Mouse (Mus musculus) brown adipose tissue, adult 24 weeks (tissue): ENCODE results near the gene Galns. TPM values are rescaled to one million over a fixed set of nuclear protein-coding genes. Genes with fewer than 3 reads are reported as not detected.

Source experiments
- H3K27ac ChIP-seq: fragments of 200-500 bp; replicated peaks from 2 replicates; pipeline ENCODE4 v1.5.1; 2012; ENCODE audit warnings: low read depth, mild to moderate bottlenecking, low read length
- H3K4me1 ChIP-seq: fragments of 200-500 bp; 2 replicates; pipeline ENCODE4 v1.6.1; 2012; ENCODE audit warnings: low read length, mixed read lengths; ENCODE audit not compliant: control insufficient read depth, insufficient read depth, insufficient read length
- H3K4me3 ChIP-seq: fragments of 200-500 bp; 2 replicates; pipeline ENCODE4 v1.5.1; 2012; ENCODE audit warnings: low read depth, mild to moderate bottlenecking, low read length, moderate library complexity; ENCODE audit not compliant: insufficient read depth
- polyA plus RNA-seq: library from polyadenylated mRNA; stranded (reverse); fragments of >200 nt; gene quantifications from 2 replicates; pipeline ENCODE4 v1.2.4, GENCODE M21; 2012; ENCODE audit not compliant: missing spikeins, insufficient read depth, insufficient read length

Gene Galns
- polyA plus RNA-seq, 1 experiment: 1.9 TPM

DNA sequence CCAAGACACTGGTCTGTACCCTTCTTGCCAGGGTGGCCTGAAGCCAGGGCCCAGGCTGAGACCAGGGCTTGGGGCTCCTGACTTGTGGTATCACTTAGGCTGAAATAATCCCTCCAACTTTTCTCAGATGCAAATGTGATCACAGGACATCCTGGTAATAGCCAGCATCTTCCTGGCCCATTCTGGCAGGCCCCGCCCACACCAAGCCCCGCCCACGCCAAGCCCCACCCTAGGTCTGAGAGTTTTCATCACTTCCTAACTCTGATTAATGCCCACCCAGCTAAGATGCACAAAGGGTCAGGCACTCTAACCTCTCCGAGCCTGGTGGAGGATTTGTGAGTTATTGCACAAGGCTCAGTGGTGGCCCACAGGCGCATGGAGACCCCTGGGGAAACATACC is 9.2 kb upstream of the Galns start:
- H3K4me1 ChIP-seq: no peaks in the 10 kb centered on the region
- no peak overlapping the region for H3K27ac ChIP-seq
- H3K4me3 ChIP-seq: no peak overlapping the region

DNA sequence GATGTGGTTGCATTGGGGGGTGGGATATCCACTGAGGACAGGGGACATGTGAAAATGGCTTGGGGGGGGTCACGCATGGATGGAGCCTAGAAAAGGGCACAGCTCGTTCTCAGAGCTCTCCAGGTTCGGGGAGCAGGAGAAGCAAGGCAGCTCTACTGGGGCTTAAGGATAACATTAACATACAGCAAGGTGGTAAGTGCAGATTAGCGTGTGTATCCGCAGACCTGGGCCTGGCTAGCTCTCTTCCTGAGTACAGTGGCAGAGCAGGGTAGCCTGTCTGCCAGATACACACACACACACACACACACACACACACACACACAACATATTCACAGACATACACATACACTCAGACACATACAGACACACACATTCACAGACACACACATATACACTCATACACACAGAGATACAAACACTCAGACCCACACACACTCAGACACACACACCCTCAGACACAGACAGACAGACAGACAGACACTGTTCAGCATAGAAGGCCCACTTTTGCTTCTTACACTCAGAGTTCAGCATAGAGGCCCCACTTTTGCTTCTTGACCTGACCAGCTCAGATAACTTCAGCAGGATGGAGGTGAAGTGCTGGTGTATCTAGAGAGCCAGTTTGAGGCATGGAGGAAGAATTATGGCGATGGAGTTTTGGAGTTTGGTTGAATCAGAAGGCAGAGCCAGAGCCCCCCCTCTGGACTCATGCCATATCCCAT is 7.6 kb upstream of the Galns start:
- Histone ChIP-seq H3K4me3 (no peak overlapping the region), H3K4me1 (no peaks in the 10 kb centered on the region), H3K27ac (no peak overlapping the region)

DNA sequence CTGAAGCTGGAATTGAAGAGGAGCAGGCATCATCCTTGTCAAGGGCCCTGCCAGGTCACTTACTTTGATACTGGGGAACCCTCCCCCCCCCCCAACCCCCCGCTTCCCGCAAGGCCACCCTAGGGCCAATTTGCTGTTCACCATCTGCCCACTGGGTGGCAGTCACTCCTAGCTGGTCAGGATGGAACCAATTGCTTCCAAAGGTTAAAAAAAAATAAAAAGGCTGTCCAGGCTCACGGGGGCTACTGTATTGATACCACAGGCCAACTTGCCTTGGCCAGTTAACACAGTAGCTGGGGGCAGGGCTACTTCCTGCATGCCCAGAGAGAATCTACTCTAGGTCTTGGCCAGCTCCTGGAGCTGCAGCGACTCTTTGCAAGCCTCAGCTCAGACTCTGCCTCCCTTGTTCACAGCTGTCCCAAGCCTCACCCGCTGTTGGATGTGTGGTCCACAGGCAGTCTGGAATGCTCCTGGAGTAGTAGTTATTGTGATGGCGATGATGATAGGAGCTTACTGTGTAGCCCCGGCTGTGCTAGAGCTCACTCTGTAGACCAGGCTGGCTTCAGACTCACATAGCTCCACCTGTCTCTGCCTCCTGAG is 6.8 kb upstream of the Galns start:
- Histone ChIP-seq H3K4me3 (no peak overlapping the region), H3K27ac (no peak overlapping the region), H3K4me1 (no peaks in the 10 kb centered on the region)

DNA sequence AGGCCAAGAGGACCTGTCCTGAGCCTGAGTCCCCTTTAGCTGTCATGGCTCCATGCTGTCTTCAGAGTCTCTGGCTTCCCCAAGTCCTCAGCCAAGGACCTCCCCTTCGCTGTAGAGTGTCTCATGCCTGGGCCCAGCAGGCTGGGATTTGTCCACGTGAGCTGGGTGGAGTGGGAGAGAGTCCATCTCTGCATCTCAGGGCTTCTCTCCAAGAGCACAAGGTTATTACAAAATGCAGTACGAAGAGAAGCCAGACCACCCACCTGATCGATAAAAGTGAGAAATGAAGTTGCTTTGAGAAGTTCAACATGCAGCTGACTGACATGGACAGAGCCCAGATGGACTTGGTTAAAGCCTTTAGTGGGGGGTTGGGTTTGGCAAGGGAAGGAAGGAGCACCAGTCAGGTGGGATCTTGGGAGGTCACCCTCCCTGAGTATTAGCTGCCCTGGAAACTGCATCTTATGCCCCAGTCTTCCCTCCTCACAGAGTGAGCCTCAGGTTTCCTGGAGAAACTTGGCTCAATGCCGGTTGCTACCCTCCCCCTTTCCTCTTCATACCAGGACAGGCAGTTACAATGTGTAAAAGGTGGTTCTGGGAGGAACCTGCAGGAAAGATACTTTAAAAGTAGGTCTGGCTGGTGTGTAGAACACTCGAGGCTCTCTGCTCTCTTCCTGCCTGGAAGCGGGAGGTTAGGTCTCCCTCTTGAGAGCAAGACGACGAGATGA is 5.1 kb upstream of the Galns start:
- Histone ChIP-seq H3K27ac (no peak overlapping the region), H3K4me3 (no peak overlapping the region), H3K4me1 (peaks cover 5% of the 10 kb centered on the region; the same call in 1 of the 2 replicates)

DNA sequence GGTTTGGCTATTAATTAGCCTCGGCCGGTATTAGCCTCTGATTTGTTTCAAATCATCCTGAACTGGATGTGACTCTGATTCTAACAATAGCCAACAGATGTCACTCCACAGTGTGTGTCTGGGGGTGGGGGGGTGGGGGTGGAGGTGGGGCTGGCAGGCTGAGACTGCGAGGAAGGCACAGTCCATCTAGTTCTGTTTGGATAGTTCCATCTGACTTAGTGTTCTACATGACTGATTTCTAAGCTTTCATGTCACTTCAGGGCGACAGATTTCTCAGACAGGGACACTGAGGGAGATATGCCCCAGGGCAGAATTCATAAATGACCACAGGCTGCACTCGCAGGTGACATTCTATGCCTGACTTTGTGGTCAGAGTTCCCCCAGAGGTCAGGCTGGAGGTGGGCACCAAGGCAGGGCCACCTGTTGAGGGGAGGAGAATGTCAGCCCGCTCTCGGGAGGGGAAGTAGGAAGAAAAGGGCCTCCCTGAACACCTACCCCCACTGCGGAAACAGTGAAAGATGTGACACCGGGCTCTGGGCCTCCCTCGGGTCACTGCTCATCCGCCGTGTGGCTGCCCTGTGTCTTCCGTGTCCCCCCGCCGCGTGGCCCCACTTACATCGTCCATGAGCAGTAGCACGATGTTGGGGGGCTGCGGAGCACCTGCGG is 518 bp downstream of the Galns start:
- Histone ChIP-seq H3K4me3 (peak overlapping the region; percentile 70), H3K27ac (peak overlapping the region; percentile 33; the same call in 1 of the 2 replicates)

DNA sequence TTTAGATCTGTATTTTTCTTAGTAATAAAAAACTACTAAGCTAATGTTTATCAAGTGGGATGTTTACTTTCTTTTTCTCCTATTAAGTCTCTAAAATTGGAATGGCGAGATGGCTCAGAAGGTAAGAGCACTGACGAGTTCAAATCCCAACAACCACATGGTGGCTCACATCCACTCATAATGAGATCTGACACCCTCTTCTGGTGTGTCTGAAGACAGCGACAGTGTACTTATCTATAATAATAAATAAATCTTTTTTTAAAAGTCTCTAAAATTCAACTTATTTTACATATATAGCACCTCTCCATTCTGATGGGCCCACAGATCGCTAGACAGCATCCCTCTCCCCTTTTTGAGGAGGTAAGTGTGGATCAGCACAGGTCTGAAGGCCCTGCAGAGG is 1.1 kb downstream of the Galns start:
- H3K4me1 ChIP-seq: peaks cover 7% of the 10 kb centered on the region; the same call in 1 of the 2 replicates
- H3K27ac ChIP-seq: no peak overlapping the region
- no peak overlapping the region for H3K4me3 ChIP-seq

More for the DNA sequence above, 518 bp downstream of the Galns start:
- peaks cover 7% of the 10 kb centered on the region; the same call in 1 of the 2 replicates for H3K4me1 ChIP-seq

DNA sequence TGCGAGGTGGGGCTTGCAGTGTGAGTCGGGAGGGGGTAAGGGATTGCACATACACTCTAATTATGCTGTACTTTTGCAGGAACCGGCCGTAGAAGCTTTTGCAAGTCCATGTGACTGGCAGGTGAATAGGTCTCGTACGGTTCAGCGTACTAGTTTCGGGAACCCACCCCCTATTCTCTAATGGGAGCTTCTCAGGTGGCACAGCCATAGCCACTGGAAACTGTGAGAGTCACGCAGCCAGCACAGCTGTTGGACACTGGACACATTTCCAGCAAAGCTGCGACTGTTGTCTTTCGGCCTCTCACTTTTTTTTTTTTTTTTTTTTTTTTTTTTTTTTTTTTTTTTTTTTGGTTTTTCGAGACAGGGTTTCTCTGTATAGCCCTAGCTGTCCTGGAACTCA is 4.5 kb downstream of the Galns start:
- Histone ChIP-seq H3K4me3 (no peak overlapping the region), H3K4me1 (0 out of 2 replicates have a peak, but pooled peaks cover 2% of the 10 kb centered on the region), H3K27ac (no peak overlapping the region)

DNA sequence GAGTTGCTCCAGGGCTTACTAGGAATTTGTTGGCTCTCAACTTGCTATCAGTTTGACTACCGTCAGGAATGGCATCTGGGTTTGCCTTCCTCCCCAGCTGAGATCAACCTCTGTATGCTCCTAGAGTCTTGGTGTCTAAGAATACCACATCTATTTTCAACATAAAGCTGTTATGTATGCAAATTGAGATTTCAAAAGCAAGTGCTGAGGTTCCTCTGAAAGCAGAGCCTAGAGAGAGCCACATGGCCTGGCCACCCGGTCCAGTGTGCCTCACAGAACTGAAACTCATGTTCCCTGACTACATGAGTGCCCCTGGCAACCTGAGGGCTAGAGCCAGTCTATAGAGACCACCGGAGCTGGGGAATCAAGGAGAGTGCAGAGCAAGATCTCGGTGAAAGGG is 5.9 kb downstream of the Galns start:
- H3K27ac ChIP-seq: no peak overlapping the region
- no peaks in the 10 kb centered on the region for H3K4me1 ChIP-seq
- no peak overlapping the region for H3K4me3 ChIP-seq

DNA sequence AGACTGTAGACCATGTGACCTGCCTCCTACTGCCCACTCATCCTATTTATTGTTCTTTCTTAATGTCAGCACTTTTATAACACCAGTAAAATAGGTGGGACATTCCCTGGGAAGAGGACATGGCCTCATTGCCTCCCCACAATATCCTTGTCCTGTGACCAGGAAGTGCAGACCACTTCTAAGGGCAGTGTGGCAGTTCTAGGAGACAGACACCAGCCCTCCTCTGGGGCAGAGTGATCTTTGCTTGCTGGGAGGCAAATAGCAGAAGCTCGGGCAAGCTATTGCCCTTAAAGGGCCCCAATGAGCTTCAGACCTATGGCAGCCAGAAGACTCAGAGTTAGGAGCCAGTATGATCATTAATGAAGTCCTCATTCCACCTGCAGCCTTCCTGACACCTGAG is 6.6 kb downstream of the Galns start:
- Histone ChIP-seq H3K4me1 (no peaks in the 10 kb centered on the region), H3K4me3 (no peak overlapping the region), H3K27ac (no peak overlapping the region)

DNA sequence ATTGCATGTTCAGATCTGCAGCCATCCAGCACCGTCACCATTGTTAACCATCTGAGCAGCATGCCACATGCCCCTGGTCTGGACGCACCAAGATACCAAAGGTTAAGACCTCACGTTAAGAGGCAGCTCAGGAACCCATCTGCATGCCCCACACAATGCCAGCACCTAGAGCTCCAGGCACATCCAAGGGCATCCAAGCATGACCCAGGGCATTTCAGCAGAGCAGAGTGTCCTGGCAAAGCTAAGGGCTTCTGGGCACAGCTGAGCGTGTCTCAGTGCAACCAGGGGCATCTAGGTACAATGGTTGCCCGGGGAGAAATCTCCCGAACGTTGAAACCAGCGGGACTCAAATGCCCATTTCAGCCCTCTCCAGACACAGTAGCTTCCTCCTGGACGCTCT is 10.6 kb downstream of the Galns start:
- H3K4me3 ChIP-seq: no peak overlapping the region

DNA sequence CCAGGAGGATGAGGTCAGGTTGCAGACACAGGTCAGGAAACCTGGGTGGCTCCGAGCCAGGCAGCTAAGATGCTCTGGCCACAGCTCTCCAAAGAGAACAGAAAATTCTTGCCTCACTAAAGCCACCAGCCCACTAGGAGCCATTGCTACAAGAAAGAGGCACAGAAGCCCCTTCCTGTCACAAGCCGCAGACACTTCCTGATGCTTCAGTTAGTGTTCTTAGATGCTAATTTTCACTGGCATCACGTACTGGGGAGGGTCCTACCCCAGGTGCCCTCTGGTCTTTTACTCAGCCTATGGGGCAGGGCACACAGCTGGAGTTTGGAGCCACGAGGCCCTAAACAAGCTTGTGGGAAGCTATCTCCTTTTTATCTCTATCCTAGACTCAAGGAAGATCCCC is 15.2 kb downstream of the Galns start:
- H3K4me1 ChIP-seq: no peaks in the 10 kb centered on the region
- no peak overlapping the region for H3K27ac ChIP-seq
- H3K4me3 ChIP-seq: no peak overlapping the region

More for the DNA sequence above, 10.6 kb downstream of the Galns start:
- H3K4me1 ChIP-seq: no peaks in the 10 kb centered on the region
- no peak overlapping the region for H3K27ac ChIP-seq

DNA sequence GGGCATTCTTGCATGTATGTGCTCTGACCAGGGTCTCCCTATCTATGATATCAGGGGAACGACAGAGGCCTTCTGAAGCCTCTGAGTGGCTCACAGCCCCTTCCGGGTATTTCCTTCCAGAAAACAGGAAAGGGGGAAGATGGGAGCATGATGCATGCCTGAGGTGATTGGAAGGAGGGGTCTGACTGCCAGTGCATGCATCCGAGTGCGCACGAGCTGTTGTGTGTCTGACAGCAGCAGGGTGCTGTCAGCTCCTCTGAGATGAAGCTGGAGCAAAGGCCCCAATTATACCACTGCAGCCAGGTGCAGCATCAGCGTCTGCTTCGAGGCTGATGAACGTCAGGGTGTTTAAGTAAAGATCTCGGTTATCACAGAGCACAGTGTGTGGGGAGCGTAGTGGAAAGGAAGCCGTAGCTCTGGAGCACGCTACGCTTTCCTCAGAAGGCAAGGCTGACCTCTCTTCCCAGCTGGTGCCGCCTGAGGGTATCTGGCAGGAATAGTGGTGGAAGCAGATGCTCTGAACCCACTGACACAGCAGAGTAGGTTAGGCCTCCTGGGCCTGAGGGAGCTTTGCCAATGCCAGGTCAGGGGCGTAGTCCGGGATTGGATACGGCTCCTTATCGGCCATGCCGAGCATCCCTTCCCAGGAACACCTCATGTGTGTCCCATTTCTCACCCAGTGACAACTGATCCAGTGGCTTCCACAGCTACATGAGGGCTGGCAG is 17.3 kb downstream of the Galns start:
- Histone ChIP-seq H3K4me1 (no peaks in the 10 kb centered on the region), H3K27ac (no peak overlapping the region), H3K4me3 (no peak overlapping the region)

DNA sequence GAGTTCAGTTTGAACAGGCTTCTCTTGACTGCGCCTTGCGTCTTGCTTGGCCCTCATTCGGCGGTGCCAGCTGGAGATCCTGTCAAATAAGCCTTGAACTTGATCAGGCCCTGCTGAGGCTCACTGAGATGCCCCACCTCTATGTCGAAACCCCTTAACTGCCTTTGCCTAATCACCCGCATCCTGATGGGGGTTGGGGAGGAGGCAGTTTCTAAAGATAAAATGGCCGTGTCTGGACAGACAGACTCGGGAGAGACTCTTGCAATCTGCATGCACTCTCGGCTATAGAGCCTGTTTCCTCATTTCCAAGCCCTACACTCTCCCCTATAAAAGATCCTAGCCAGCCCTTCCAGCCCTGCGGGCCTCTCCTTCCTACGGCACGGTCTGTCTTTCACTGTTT is 18.0 kb downstream of the Galns start:
- no peaks in the 10 kb centered on the region for H3K4me1 ChIP-seq
- no peak overlapping the region for H3K27ac ChIP-seq
- H3K4me3 ChIP-seq: no peak overlapping the region

DNA sequence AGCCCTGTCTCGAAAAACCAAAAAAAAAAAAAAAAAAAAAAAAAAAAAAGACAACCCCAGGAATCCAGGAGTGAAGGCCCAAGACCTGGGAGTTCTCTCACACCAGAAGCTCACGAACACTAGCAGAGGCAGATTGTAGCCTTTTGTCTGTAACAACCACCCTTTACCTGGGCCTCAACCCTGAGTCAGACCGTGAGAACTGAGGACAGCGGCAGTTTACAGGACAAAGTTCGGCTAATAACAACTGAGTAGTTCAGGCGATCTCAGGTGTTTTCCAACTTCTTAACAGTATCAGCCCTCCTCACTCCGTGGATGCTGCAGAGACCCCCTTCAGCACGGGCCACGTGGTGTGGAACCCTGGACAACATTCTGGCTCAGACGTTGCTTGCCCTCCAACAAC is 24.5 kb downstream of the Galns start:
- H3K4me1 ChIP-seq: 0 out of 2 replicates have a peak, but pooled peaks cover 4% of the 10 kb centered on the region
- no peak overlapping the region for H3K4me3 ChIP-seq
- H3K27ac ChIP-seq: no peak overlapping the region

DNA sequence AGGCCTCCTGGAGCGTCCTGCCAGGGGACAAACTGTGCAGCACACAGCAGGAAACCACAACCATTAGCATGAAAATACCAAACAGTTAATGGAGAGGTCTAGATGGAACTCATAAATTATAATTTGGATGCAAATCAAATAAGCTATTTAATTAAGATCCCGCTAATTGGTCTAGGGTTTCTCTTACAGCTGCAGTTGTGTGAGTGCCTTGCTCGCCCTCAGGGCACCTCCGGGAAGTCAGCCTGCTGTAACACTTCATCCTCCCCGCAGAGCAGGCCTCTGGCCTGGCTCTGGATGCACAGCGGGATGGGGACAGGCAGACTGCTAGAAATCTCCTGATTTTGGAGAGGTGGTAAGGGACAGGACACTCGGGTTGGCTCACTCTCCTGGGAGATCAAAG is 25.1 kb downstream of the Galns start:
- Histone ChIP-seq H3K4me1 (0 out of 2 replicates have a peak, but pooled peaks cover 4% of the 10 kb centered on the region), H3K27ac (no peak overlapping the region), H3K4me3 (no peak overlapping the region)
